Mouse (Mus musculus): ENCODE measurements at regions not wholly inside any gene's neighbourhood (a gene's known extent, or its start where the extent isn't known, plus 50 kb on each side); places are given as distances from the start of the nearest gene placed in this dataset.

DNA sequence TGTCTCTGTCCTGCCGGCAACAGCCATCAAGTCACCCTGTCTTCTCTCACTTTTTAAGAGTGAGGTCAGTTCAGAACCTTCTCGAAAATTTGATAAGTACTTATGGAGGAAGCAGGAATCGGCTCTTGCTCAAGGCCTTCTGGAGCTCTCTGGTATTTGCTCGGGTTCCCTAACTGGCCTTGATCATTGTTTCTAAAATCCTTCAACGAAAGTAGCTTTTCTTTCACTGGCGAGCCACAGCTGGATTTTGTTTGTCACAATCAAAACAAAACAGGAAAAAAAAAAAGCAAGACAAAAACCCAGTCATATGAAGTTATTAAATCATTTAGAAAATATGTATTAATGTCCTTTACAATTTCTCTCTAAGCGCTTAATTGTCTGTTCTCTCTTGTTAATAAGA, 156.6 kb upstream of the Tex13c2 start:
- no peak for DNase-seq (ENCODE audit: low read depth, low spot score)

- no peak for DNase-seq (ENCODE audit: low read depth, low spot score)
Observed at GRCm38 (mm10) chrX:42333631-42334030, 155.9 kb upstream of the Tex13c2 start.

DNA sequence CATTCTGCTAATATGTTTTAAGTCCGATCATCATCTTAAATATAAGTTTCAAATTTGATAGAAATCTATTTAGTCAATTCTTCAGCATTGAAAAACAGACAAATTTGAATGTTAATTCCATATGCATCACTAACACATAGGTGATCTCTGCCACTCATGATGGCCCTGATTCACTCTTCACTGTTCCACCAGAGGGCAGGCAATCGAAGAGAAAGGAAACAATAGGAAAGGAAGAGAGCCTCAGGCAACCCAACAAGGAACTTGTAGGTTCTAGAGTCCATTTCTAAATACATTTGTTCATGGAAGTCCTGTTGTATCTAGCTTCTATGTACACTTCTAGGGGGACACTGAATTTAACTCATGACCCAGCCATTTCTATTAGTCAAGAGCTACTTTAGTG, 154.7 kb upstream of the Tex13c2 start:
- DNase-seq (ENCODE audit: low read depth, low spot score), result no peak

GRCm38 (mm10) chrX:42336772-42337171, 152.7 kb upstream of the Tex13c2 start:
- no peak for DNase-seq (ENCODE audit: low read depth, low spot score)

DNA sequence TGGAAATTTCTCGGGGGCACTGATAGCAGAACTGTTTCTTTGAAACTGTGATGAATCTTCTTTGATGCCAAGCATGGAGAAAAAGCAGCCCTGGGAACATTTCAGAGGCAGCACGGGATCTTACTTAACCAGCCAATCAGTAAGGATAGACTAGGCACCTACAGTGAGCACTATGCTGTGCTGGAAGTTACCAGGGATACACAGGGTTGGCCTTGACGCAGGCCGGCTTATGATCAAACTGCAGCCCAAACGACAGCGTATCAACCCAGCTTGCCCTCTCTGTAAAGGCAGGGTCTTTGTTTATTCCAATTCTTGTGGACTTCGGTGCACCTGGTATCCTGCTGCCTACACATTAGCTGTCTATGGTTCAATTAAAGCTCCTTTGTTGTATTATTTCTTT, 147.1 kb upstream of the Tex13c2 start:
- no peak for DNase-seq (ENCODE audit: low read depth, low spot score)

GRCm38 (mm10) chrX:42342951-42343879, 146.3 kb upstream of the Tex13c2 start:
- no peak for DNase-seq (ENCODE audit: low read depth, low spot score)

DNA sequence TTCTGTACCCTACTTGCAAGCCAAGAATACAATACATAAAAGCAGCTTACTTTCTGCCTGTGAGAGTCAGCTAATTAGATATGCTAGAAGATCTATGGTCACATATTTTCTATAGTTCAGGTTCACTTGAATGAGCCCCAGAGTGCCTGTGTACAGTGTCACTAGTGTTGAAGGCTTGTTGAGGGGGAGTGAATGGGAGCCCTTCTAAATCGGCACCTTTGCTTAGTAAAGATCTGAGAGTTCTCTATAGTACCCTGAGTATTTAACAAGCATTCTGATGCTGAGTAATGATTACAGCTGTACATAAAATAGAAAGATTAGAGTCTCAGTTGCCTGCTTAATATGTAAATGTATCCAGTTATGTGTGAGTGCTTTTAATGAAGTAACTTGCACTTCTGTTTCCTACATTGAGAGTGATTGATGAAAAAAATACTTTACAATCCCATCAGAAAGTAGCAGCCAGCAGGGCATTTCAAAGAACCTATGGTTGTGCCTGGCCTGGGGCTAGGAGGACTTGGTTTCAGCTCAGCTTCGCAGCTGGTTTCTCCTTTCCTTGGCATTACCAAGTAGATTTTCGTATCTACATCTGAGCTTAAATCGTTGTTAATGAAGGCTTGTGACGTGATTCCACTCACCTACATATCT, 136.8 kb upstream of the Tex13c2 start:
- DNase-seq (ENCODE audit: low read depth, low spot score), result no peak

DNA sequence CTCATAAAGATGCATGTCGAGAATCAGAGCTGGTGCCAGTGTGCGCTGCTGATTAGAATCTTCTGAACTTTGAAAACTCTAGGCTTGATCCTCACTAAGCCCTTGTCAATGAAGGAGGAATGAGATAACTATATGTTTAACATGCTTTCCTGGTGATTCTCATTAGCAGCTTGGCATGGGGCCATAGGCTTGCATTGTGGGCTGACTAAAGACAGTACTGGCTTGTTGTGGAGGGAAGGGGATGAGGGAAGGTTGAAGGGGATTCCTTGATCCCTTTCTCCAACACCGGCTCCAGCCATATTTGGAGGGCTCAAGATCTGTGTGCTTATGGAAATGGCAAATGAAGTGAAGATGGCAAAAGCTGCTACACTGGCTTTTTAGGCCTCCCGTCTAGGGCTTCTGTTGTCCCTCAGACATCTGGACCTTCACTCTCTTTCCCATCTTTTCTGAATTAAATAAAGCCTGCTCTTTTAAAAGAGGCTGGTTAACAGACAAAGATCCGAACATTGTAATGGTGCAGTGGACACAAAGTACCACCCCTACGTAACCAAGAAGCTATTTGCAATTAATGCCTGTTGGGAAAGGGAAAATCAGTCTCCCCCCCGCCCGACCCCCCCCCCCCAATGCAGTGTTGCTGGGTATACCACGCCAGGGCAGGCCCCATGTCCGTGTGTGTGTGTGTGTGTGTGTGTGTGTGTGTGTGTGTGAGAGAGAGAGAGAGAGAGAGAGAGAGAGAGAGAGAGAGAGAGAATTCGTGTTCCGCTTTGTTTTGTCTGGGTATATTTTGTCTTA, 129.9 kb upstream of the Tex13c2 start:
- no peak for DNase-seq (ENCODE audit: low read depth, low spot score)

GRCm38 (mm10) chrX:42360173-42360931, 129.1 kb upstream of the Tex13c2 start:
- DNase-seq (ENCODE audit: low read depth, low spot score), result no peak

GRCm38 (mm10) chrX:42360973-42361372, 128.5 kb upstream of the Tex13c2 start:
- DNase-seq (ENCODE audit: low read depth, low spot score), result no peak

- DNase-seq (ENCODE audit: low read depth, low spot score), result no peak
Observed at GRCm38 (mm10) chrX:42361400-42362028, 128.0 kb upstream of the Tex13c2 start.

DNA sequence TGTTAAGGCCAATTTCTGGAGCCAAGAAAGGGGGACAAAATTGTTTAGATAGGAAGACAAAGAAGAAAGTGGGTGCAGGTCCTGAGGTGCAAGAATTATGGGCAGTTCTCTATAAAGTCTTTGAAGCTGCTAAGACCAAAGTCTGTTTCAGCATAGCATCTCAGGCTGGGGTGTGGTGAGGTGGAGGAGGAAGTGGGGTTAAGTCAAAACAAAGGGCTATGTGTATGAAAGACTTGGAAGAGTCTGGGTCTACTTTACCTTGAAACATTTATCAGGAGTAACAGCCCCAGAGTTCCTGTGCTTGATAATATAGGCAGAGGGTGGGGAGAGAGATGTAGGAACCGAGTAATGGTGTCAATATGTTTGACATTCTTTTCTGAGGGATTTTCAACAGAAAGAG, 125.4 kb upstream of the Tex13c2 start:
- no peak for DNase-seq (ENCODE audit: low read depth, low spot score)

DNA sequence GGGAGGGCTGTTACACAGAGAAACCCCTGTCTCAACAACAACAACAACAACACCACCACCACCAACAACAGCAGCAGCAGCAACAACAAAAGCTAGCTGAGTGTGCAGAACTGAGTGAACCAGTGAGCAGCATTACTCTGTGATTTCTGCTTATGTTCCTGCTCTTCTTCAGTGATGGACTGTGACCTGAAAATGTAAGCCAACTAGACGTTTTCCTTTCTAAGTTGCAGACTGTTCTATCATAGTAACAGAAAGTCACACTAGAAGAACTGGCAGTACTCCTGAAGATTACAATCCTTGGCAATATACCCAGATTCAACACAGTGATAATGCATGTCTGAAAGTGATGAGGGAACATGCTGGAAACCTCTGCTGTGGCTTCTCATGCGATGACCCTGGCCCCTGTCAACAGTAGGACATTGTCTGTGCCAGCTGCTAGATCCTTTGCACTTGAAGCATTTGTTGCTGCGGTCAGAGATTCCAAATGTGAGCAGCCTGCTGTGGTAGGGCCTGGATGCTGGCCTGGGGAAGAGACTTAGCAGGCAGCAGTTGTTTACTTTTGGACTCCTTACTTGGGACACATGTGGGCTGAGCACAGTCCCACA, 115.6 kb upstream of the Tex13c2 start:
- no peak for DNase-seq (ENCODE audit: low read depth, low spot score)

- DNase-seq (ENCODE audit: low read depth, low spot score), result no peak
Observed at GRCm38 (mm10) chrX:42393836-42394556, 95.5 kb upstream of the Tex13c2 start.

DNA sequence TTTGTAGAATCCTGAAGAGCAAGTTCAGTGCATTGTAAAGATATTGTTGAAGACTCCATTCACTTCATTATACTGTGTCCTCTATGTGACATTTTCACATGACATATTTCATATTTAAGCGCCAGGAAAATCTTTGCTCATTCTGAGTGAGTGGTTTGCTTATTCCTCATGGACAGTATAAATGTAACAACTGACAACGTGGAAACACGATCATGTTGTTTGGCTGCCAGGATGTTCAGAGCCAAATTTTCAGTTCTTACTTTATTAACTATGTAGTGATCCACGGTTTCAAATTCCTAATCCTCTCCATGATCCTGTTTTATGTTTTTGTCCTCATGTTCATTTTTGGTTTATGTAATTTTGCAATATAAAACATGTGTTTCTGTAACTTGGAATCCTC, 93.0 kb upstream of the Tex13c2 start:
- DNase-seq (ENCODE audit: low read depth, low spot score), result no peak

GRCm38 (mm10) chrX:42398836-42399235, 90.7 kb upstream of the Tex13c2 start:
- DNase-seq (ENCODE audit: low read depth, low spot score), result no peak

GRCm38 (mm10) chrX:42399343-42399742, 90.1 kb upstream of the Tex13c2 start:
- DNase-seq (ENCODE audit: low read depth, low spot score), result no peak

DNA sequence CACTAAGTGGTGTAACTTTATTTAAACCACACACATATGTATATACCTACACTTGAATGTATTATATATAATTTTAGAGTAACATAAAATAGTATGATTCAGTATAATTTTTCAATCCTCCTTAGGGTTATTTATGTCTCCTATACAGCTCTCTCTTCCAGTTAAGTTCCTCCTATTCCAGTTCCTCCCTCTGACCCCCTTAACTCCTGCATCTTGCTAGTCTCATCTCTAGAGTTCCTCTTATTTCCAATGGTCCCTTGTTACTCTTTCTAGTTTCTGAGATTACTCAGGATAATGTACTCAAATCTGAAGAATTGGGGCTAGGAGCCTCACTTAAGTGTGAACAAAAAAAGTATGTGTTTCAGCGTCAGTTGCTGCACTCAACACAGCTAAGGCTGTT, 88.4 kb upstream of the Tex13c2 start:
- DNase-seq (ENCODE audit: low read depth, low spot score), result no peak

GRCm38 (mm10) chrX:42401564-42402334, 87.7 kb upstream of the Tex13c2 start:
- DNase-seq (ENCODE audit: low read depth, low spot score), result no peak

Measured in WW6 (cell line).